Mouse (Mus musculus) gastrocnemius, adult 2 months (tissue): ENCODE measurements around the gene Mrpl40. TPM values are rescaled to one million over a fixed set of nuclear protein-coding genes. Genes with fewer than 3 reads are reported as not detected.
"Not testable (repeated sequence)": the region's sequence is repeated elsewhere in the genome, so short reads cannot be mapped to it uniquely, and the experiment has no call there.

ENCODE experiments used
- DNase-seq: peaks from one replicate; pipeline ENCODE4 v3.0.0; 2022
- H3K27ac ChIP-seq: fragments of 200-600 bp; 2 replicates; pipeline ENCODE4 v1.8.1; 2022; ENCODE audit warnings: mild to moderate bottlenecking
- H3K4me3 ChIP-seq: fragments of 200-600 bp; 2 replicates; pipeline ENCODE4 v1.8.1; 2022; ENCODE audit warnings: mild to moderate bottlenecking, moderate library complexity
- CTCF ChIP-seq: fragments of 200-600 bp; IDR thresholded peaks from 2 replicates; pipeline ENCODE4 v1.8.1; 2022; ENCODE audit warnings: antibody characterized with exemption, mild to moderate bottlenecking, moderate library complexity
- intact Hi-C: fragments of 180-260 bp; cut with DNase I; formaldehyde crosslinking; loops from one replicate; pipeline ENCODE4 v1.15.1; 2025
- total RNA-seq, 2 experiments: library from RNA; stranded (reverse); gene quantifications; 2 replicates each; pipeline ENCODE4 v1.2.3; 2021

Mrpl40 gene
- total RNA-seq, 2 experiments from 2014 or later = 35.3 to 46.6 TPM

- Histone ChIP-seq H3K27ac (peak overlapping the region; percentile 81), H3K4me3 (no peak overlapping the region)
- intact Hi-C loops = no loop called here
- TF ChIP-seq CTCF = no peak
- peak; percentile 68 for DNase-seq
These were observed 16.5 kb downstream of the Mrpl40 start for GRCm38 (mm10) chr16:18860186-18860585.

- no peak for DNase-seq
- H3K4me3 ChIP-seq = no peak overlapping the region
- TF ChIP-seq CTCF = peak; percentile 73
- intact Hi-C loops = loop anchor here (2.0 kb wide), 1 partner anchor 162 kb away; no protein-coding TSS in a partner anchor
- H3K27ac ChIP-seq = no peak overlapping the region
These were observed 18.1 kb downstream of the Mrpl40 start for GRCm38 (mm10) chr16:18858551-18858950.

GRCm38 (mm10) chr16:18849521-18850190 lies 27.0 kb downstream of the Mrpl40 start:
- H3K27ac ChIP-seq, DNase-seq, intact Hi-C loops: not testable (repeated sequence)

GRCm38 (mm10) chr16:18846301-18846820 lies 30.3 kb downstream of the Mrpl40 start:
- Histone ChIP-seq H3K4me3 (no peak overlapping the region), H3K27ac (no peak overlapping the region)
- intact Hi-C loops = no loop called here
- DNase-seq = no peak
- TF ChIP-seq CTCF = no peak

More at GRCm38 (mm10) chr16:18849521-18850190, 27.0 kb downstream of the Mrpl40 start:
- not testable (repeated sequence) for H3K4me3 ChIP-seq

- no peak for DNase-seq
- H3K27ac ChIP-seq = no peak overlapping the region
- TF ChIP-seq CTCF = no peak
These were observed 38.3 kb downstream of the Mrpl40 start for GRCm38 (mm10) chr16:18838346-18838745.

GRCm38 (mm10) chr16:18836468-18837208 lies 40.0 kb downstream of the Mrpl40 start, which contains the start of the genes 2510002D24Rik and Gm28539:
Gene 2510002D24Rik (plus strand): TSS chr16:18836578.
Gene Gm28539 (plus strand): TSS chr16:18836584.
- intact Hi-C loops = no loop called here
- peak; percentile 96 for DNase-seq
- peak within 1 kb of the TSS; percentile 92 for H3K27ac ChIP-seq
- TF ChIP-seq CTCF = no peak
- H3K4me3 ChIP-seq = peak within 1 kb of the TSS; percentile 87

More at GRCm38 (mm10) chr16:18838346-18838745, 38.3 kb downstream of the Mrpl40 start:
- intact Hi-C loops = no loop called here
- H3K4me3 ChIP-seq = no peak overlapping the region

GRCm38 (mm10) chr16:18836073-18836467 lies 40.6 kb downstream of the Mrpl40 start:
- Histone ChIP-seq H3K27ac (peak overlapping the region; percentile 92), H3K4me3 (peak overlapping the region; percentile 87)
- intact Hi-C loops = no loop called here
- no peak for DNase-seq
- TF ChIP-seq CTCF = no peak

- DNase-seq = no peak
- H3K4me3 ChIP-seq = no peak overlapping the region
- no peak overlapping the region for H3K27ac ChIP-seq
- intact Hi-C loops = no loop called here
- TF ChIP-seq CTCF = no peak
These were observed 43.2 kb downstream of the Mrpl40 start for GRCm38 (mm10) chr16:18833486-18833885.

- Histone ChIP-seq H3K27ac (no peak overlapping the region), H3K4me3 (no peak overlapping the region)
- intact Hi-C loops = no loop called here
- DNase-seq = no peak
- TF ChIP-seq CTCF = no peak
These were observed 47.6 kb downstream of the Mrpl40 start for GRCm38 (mm10) chr16:18829102-18829501.

GRCm38 (mm10) chr16:18828630-18829029 lies 48.0 kb downstream of the Mrpl40 start:
- no peak overlapping the region for H3K27ac ChIP-seq
- H3K4me3 ChIP-seq = no peak overlapping the region
- intact Hi-C loops = no loop called here
- no peak for TF ChIP-seq CTCF
- DNase-seq = no peak

- intact Hi-C loops = no loop called here
- DNase-seq = no peak
- no peak overlapping the region for H3K27ac ChIP-seq
- no peak for TF ChIP-seq CTCF
- no peak overlapping the region for H3K4me3 ChIP-seq
These were observed 53.7 kb downstream of the Mrpl40 start for GRCm38 (mm10) chr16:18822925-18823324.

GRCm38 (mm10) chr16:18822356-18822755 lies 54.3 kb downstream of the Mrpl40 start:
- no peak for TF ChIP-seq CTCF
- H3K4me3 ChIP-seq = no peak overlapping the region
- no peak for DNase-seq
- no peak overlapping the region for H3K27ac ChIP-seq
- intact Hi-C loops = no loop called here

Other genes with a start within 250 kb of the Mrpl40 start
- 1 to 10 TPM; 3.1 to 6.1 TPM for gene Sept5, start 246.9 kb downstream of the Mrpl40 start, total RNA-seq
- gene Cldn5, start 100.0 kb downstream of the Mrpl40 start, total RNA-seq = 1 to 10 TPM; 5.0 to 9.5 TPM
- 10 to 100 TPM; 43.8 to 50.1 TPM for gene Ufd1, start 65.1 kb downstream of the Mrpl40 start, total RNA-seq
- 1 to 10 TPM; 2.6 TPM for gene Cdc45, start 64.9 kb downstream of the Mrpl40 start, total RNA-seq
- 10 to 100 TPM; 15.5 to 21.9 TPM for gene 2510002D24Rik, start 40.3 kb downstream of the Mrpl40 start, total RNA-seq
- gene Gm28539, start 40.3 kb downstream of the Mrpl40 start, total RNA-seq = 1 to 10 TPM in 1 of 2 experiments, under 1 TPM in 1; 0.38 to 1.1 TPM
- 10 to 100 TPM; 22.5 to 23.5 TPM for gene Hira, start 175 bp upstream of the Mrpl40 start, total RNA-seq